ENCODE assay signal across 18 mouse cellular contexts in genomic region chr12:3861665-3862228, GRCm38 (mm10). TPM values are rescaled to one million over a fixed set of nuclear protein-coding genes. Genes with fewer than 3 reads are reported as not detected.
DNase-seq lines count a peak whose midpoint lies in the region; ATAC-seq and TF ChIP-seq lines count a peak whose summit lies in the region.
"Had no signal": no experiment of that assay in that cellular context is flagged by ENCODE, and none has a peak within 500 bp of the region (broad histone marks: within the 10 kb centered on the region; RNA-seq: fewer than 3 reads in every experiment).

No protein-coding gene starts in this region.

- H3K9ac ChIP-seq in heart, embryonic 13.5 days: 0 out of 2 replicates have a peak overlapping the region, but pooled peaks have one; percentile 3
- H3K9ac ChIP-seq in heart, embryonic 12.5 days: no peak overlapping the region
- no peak overlapping the region for H3K9ac ChIP-seq in midbrain, embryonic 14.5 days (replicated peaks; ENCODE audit: low read length)
- H3K9ac ChIP-seq: hindbrain, embryonic 15.5 days; lung, embryonic 15.5 days had no signal

- H3K4me2 ChIP-seq in heart, embryonic 13.5 days: no peak overlapping the region
- no peak overlapping the region for H3K4me2 ChIP-seq in heart, embryonic 12.5 days
- H3K4me2 ChIP-seq in midbrain, embryonic 14.5 days (ENCODE audit: low read length): no peak overlapping the region
- H3K4me2 ChIP-seq: hindbrain, embryonic 15.5 days; lung, embryonic 15.5 days had no signal

- peak overlapping the region; percentile 7; the same call in 1 of the 2 replicates for H3K27ac ChIP-seq in heart, embryonic 13.5 days (replicated peaks)
- no peak overlapping the region for H3K27ac ChIP-seq in heart, embryonic 12.5 days (ENCODE audit: poor library complexity, severe bottlenecking)
- H3K27ac ChIP-seq in thymus, adult 2 months (ENCODE audit: control insufficient read depth, insufficient read depth, low read length): no peak overlapping the region
- H3K27ac ChIP-seq in limb, embryonic 10.5 days: no peak overlapping the region
- H3K27ac ChIP-seq in midbrain, embryonic 14.5 days (replicated peaks; ENCODE audit: low read depth, low read length): no peak overlapping the region
- H3K27ac ChIP-seq: heart, adult 2 months; hindbrain, embryonic 15.5 days; lung, embryonic 15.5 days; midbrain, embryonic 10.5 days had no signal

- 71% methylated on average over 4 of the region's 4 CpGs for WGBS in heart, embryonic 13.5 days
- WGBS in heart, embryonic 12.5 days: 63% methylated on average over 4 of the region's 4 CpGs
- 37% methylated on average over 4 of the region's 4 CpGs for WGBS in thymus, adult 2 months
- WGBS in limb, embryonic 10.5 days: 76% methylated on average over 4 of the region's 4 CpGs
- 90% methylated on average over 4 of the region's 4 CpGs for WGBS in midbrain, embryonic 14.5 days

- peaks cover 87% of the 10 kb centered on the region for H3K36me3 ChIP-seq in heart, embryonic 13.5 days
- peaks cover 75% of the 10 kb centered on the region for H3K36me3 ChIP-seq in heart, embryonic 12.5 days
- peaks cover 8% of the 10 kb centered on the region; the same call in 1 of the 2 replicates for H3K36me3 ChIP-seq in thymus, adult 2 months (ENCODE audit: control insufficient read depth, insufficient read depth, low read length)
- peaks cover 32% of the 10 kb centered on the region for H3K36me3 ChIP-seq in limb, embryonic 10.5 days
- H3K36me3 ChIP-seq in midbrain, embryonic 14.5 days (ENCODE audit: control insufficient read depth, insufficient read depth, low read length): peaks cover 29% of the 10 kb centered on the region

- no peak for TF ChIP-seq CTCF in thymus, adult 2 months (IDR thresholded peaks at IDR 0.05; ENCODE audit: borderline replicate concordance, control insufficient read depth, extremely low read depth, insufficient read depth, low read length, poor library complexity)

- H3K4me1 ChIP-seq in heart, embryonic 13.5 days: peaks cover 38% of the 10 kb centered on the region
- peaks cover 25% of the 10 kb centered on the region for H3K4me1 ChIP-seq in heart, embryonic 12.5 days (replicated peaks)
- peaks cover 16% of the 10 kb centered on the region for H3K4me1 ChIP-seq in thymus, adult 2 months (replicated peaks; ENCODE audit: control insufficient read depth, insufficient read depth, low read length)
- H3K4me1 ChIP-seq in limb, embryonic 10.5 days: peaks cover 20% of the 10 kb centered on the region
- H3K4me1 ChIP-seq in midbrain, embryonic 14.5 days (ENCODE audit: control insufficient read depth, insufficient read depth, low read length): no peaks in the 10 kb centered on the region
- H3K4me1 ChIP-seq: hindbrain, embryonic 15.5 days had no signal

- peak; percentile 45 for DNase-seq in thymus, adult 2 months
- no peak for DNase-seq in thymus, postnatal 0 days (ENCODE audit: low spot score)
- peak; percentile 58 for DNase-seq in thymus, postnatal 4 days
- DNase-seq in limb, embryonic 10.5 days (ENCODE audit: low spot score): no peak
- no peak for DNase-seq in midbrain, embryonic 14.5 days
- DNase-seq: cerebellum, adult 11-12 months; heart, adult 2 months; heart, postnatal 14 days; liver had no signal

- no peaks in the 10 kb centered on the region for H3K27me3 ChIP-seq in heart, embryonic 13.5 days (replicated peaks)
- no peaks in the 10 kb centered on the region for H3K27me3 ChIP-seq in heart, embryonic 12.5 days (replicated peaks)
- H3K27me3 ChIP-seq in thymus, adult 2 months (ENCODE audit: control insufficient read depth, insufficient read depth, low read length): no peaks in the 10 kb centered on the region
- H3K27me3 ChIP-seq in limb, embryonic 10.5 days (ENCODE audit: low read depth, poor library complexity, severe bottlenecking): no peaks in the 10 kb centered on the region
- no peaks in the 10 kb centered on the region for H3K27me3 ChIP-seq in midbrain, embryonic 14.5 days (ENCODE audit: control insufficient read depth, insufficient read depth, low read length)
- H3K27me3 ChIP-seq: hindbrain, embryonic 15.5 days; lung, embryonic 15.5 days had no signal

- H3K4me3 ChIP-seq in heart, embryonic 13.5 days: no peak overlapping the region
- H3K4me3 ChIP-seq in heart, embryonic 12.5 days: no peak overlapping the region
- H3K4me3 ChIP-seq in thymus, adult 2 months (ENCODE audit: control insufficient read depth, insufficient read depth, low read length): no peak overlapping the region
- no peak overlapping the region for H3K4me3 ChIP-seq in limb, embryonic 10.5 days
- H3K4me3 ChIP-seq in midbrain, embryonic 14.5 days (replicated peaks; ENCODE audit: low read depth, low read length): no peak overlapping the region
- H3K4me3 ChIP-seq: heart, adult 2 months; hindbrain, embryonic 15.5 days; lung, embryonic 15.5 days; midbrain, embryonic 10.5 days; myocyte had no signal

- H3K9me3 ChIP-seq in heart, embryonic 13.5 days: no peaks in the 10 kb centered on the region
- H3K9me3 ChIP-seq in heart, embryonic 12.5 days (replicated peaks): no peaks in the 10 kb centered on the region
- H3K9me3 ChIP-seq in limb, embryonic 10.5 days (replicated peaks): no peaks in the 10 kb centered on the region
- no peaks in the 10 kb centered on the region for H3K9me3 ChIP-seq in midbrain, embryonic 14.5 days (ENCODE audit: control insufficient read depth, low read length)
- H3K9me3 ChIP-seq: hindbrain, embryonic 15.5 days; lung, embryonic 15.5 days; midbrain, embryonic 10.5 days had no signal

- no peak for TF ChIP-seq POLR2A in thymus, adult 2 months (IDR thresholded peaks at IDR 0.05; ENCODE audit: control insufficient read depth, extremely low read depth, insufficient read depth, low read length, poor library complexity)

- no peak for ATAC-seq in heart, embryonic 13.5 days (ENCODE audit: extremely low read depth, insufficient number of reproducible peaks, low FRiP score, low TSS enrichment)
- no peak for ATAC-seq in heart, embryonic 12.5 days (ENCODE audit: insufficient number of reproducible peaks, low FRiP score)
- peak; percentile 46 to 47 for ATAC-seq in hematopoietic stem cell, adult 5-6 weeks (replicated peaks in 1 of 2; ENCODE audit: insufficient read depth in 1 of 2, low FRiP score in 2 of 2, low TSS enrichment in 1 of 2, low read depth in 1 of 2, poor library complexity in 2 of 2, severe bottlenecking in 2 of 2)
- ATAC-seq in midbrain, embryonic 14.5 days (ENCODE audit: low FRiP score, low TSS enrichment): no peak
- ATAC-seq: forebrain, embryonic 16.5 days; intestine, postnatal 0 days had no signal

RNA-seq across cellular contexts. Expression of gene Dnmt3a, which starts 55.9 kb away (rescaled TPM):
- polyA plus RNA-seq in heart, embryonic 13.5 days (2015; fragmentation: Nextera tagmentation; extraction: Ambion mirVana): 94.2 and 108 TPM in 2 replicates
- polyA plus RNA-seq in heart, embryonic 12.5 days (2016; fragmentation: Nextera tagmentation; extraction: Ambion mirVana): 139 and 142 TPM in 2 replicates
- 40.9 and 55.1 TPM in 2 replicates for polyA plus RNA-seq in thymus, adult 2 months (2012; rRNA removed)
- 86.5 and 86.6 TPM in 2 replicates for polyA plus RNA-seq in thymus, postnatal 0 days (2015; fragmentation: Nextera tagmentation; extraction: Ambion mirVana)
- 25.2 and 35.0 TPM in 2 replicates for total RNA-seq in hematopoietic stem cell, adult 5-6 weeks (2017)
- polyA plus RNA-seq in limb, embryonic 10.5 days (2016; fragmentation: Nextera tagmentation; extraction: Ambion mirVana): 221 and 298 TPM in 2 replicates
- polyA plus RNA-seq in midbrain, embryonic 14.5 days (2014; fragmentation: Nextera tagmentation; extraction: Ambion mirVana): 53.9 and 65.3 TPM in 2 replicates

Comparison
In these comparisons a context has a peak if more than half of its experiments do, and no peak if none do; other contexts are left out.
1. DNase-seq: peak in thymus, adult 2 months (single experiment) and thymus, postnatal 4 days (single experiment); none in thymus, postnatal 0 days (single experiment), limb, embryonic 10.5 days (single experiment) and midbrain, embryonic 14.5 days (single experiment).
2. ATAC-seq: peak in hematopoietic stem cell, adult 5-6 weeks (2 of 2); none in heart, embryonic 13.5 days (single experiment), heart, embryonic 12.5 days (single experiment) and midbrain, embryonic 14.5 days (single experiment).